Mouse (Mus musculus): Measurements from ENCODE around the gene Cyp2d9. TPM values are rescaled to one million over a fixed set of nuclear protein-coding genes. Genes with fewer than 3 reads are reported as not detected.

Gene Cyp2d9
- total and polyA plus RNA-seq, 3 experiments = not detected

DNA sequence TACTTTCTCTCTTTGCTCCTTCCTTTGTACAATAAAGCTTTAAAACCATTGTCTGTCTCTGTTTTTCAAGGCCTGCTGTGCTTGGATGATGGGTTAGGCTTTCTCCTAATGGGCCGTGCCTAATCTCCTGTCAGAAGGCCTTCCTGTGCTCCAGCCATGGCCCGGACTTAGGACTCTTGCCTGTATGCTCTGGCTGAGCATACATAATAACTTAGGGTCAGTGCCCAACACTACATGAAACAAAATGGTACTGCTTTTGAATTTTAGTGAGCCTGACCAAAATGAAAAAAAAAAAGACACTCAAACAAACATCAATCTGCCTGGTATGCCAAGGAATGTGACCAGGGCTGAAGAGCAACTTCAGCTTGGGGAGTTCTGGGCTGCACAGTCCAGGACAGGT, 31.7 kb upstream of the Cyp2d9 start:
- H3K27ac ChIP-seq (ENCODE audit: control insufficient read depth, low read depth, low read length) = no peak overlapping the region
- H3K4me1 ChIP-seq (ENCODE audit: control insufficient read depth in 1 of 2, insufficient read depth in 2 of 2, low read length in 2 of 2) = no peaks in the 10 kb centered on the region
- H3K36me3 ChIP-seq (ENCODE audit: control insufficient read depth in 1 of 2, insufficient read depth in 2 of 2, low read length in 2 of 2) = no peaks in the 10 kb centered on the region
- no peak for TF ChIP-seq TCF12 (IDR thresholded peaks at IDR 0.05; ENCODE audit: low read depth, low read length)
- no peaks in the 10 kb centered on the region for H3K79me2 ChIP-seq (ENCODE audit: control insufficient read depth, insufficient read depth, low read length, poor library complexity)
- no peaks in the 10 kb centered on the region for H3K9me3 ChIP-seq (replicated peaks; ENCODE audit: insufficient read depth, low read length)
- DNase-seq (ENCODE audit: low read depth, low spot score) = no peak
- H3K27me3 ChIP-seq (ENCODE audit: control insufficient read depth in 1 of 2, insufficient read depth in 2 of 2, low read length in 2 of 2) = no peaks in the 10 kb centered on the region
- no peak overlapping the region for H3K9ac ChIP-seq (ENCODE audit: control insufficient read depth, low read depth, low read length, poor library complexity, severe bottlenecking)
- H3K4me3 ChIP-seq (ENCODE audit: control insufficient read depth in 1 of 2, insufficient read depth in 1 of 2, low read depth in 2 of 2, low read length in 2 of 2) = no peak overlapping the region

DNA sequence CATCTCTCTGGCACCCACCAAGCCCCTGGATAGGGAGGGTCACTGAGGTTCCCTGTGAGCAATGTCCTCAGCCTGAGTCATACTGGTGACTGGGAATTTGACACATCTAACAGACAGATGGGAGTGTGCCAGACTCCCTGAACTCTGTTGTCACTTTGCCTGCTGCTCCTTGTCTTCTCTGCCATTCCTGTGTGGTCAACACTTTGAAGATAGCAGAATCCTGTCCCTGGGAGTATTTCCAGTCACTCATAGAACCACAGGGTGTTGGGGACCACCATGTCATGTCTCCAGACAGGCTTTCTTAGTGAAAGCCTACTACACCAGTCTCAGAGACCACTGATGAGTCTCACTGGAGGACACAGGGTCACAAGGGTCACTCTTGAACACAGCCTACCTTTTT, 31.1 kb upstream of the Cyp2d9 start:
- no peak overlapping the region for H3K27ac ChIP-seq (ENCODE audit: control insufficient read depth, low read depth, low read length)

DNA sequence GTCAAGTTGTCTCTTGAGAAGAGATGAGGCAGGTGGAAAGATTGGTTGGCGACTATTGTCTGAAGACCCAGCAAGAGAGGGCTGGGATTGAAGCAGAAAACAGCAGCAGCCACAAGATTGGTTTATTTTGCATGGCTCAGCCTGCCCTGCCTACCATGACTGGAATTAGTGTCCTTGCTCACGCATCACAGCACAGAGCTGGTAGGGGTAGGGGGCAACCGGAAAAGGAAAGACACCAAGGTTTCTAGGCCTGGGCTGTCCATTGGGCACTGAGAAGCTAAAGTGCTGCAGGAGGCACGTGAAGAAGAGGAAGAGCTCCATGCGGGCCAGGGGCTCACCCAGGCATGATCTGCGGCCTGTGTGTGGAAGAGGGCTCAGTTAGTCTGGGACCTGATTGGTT, 30.5 kb upstream of the Cyp2d9 start:
- H3K4me3 ChIP-seq (ENCODE audit: control insufficient read depth in 1 of 2, insufficient read depth in 1 of 2, low read depth in 2 of 2, low read length in 2 of 2) = no peak overlapping the region
- no peak for DNase-seq (ENCODE audit: low read depth, low spot score)
- no peak overlapping the region for H3K27ac ChIP-seq (ENCODE audit: control insufficient read depth, low read depth, low read length)
- no peaks in the 10 kb centered on the region for H3K79me2 ChIP-seq (ENCODE audit: control insufficient read depth, insufficient read depth, low read length, poor library complexity)
- peaks cover 0 to 2% of the 10 kb centered on the region in 2 experiments; a peak in 1 of 4 replicates for H3K27me3 ChIP-seq (ENCODE audit: control insufficient read depth in 1 of 2, insufficient read depth in 2 of 2, low read length in 2 of 2)
- no peak overlapping the region for H3K9ac ChIP-seq (ENCODE audit: control insufficient read depth, low read depth, low read length, poor library complexity, severe bottlenecking)
- H3K36me3 ChIP-seq (ENCODE audit: control insufficient read depth in 1 of 2, insufficient read depth in 2 of 2, low read length in 2 of 2) = no peaks in the 10 kb centered on the region
- no peaks in the 10 kb centered on the region for H3K9me3 ChIP-seq (replicated peaks; ENCODE audit: insufficient read depth, low read length)
- no peaks in the 10 kb centered on the region for H3K4me1 ChIP-seq (ENCODE audit: control insufficient read depth in 1 of 2, insufficient read depth in 2 of 2, low read length in 2 of 2)
- no peak for TF ChIP-seq RCOR1 (IDR thresholded peaks at IDR 0.05; ENCODE audit: low read depth, low read length)
- TF ChIP-seq EP300 (IDR thresholded peaks at IDR 0.05; ENCODE audit: low read depth in 1 of 2, low read length in 2 of 2) = no peak
- TF ChIP-seq ELF1 (IDR thresholded peaks at IDR 0.05; ENCODE audit: low read depth, low read length) = no peak
- no peak for TF ChIP-seq TCF12 (IDR thresholded peaks at IDR 0.05; ENCODE audit: low read depth, low read length)
- no peak for TF ChIP-seq POLR2AphosphoS2 (IDR thresholded peaks at IDR 0.05; ENCODE audit: low read length)
- no peak for TF ChIP-seq NRF1 (IDR thresholded peaks at IDR 0.05; ENCODE audit: insufficient read depth, low read depth, low read length, poor library complexity, severe bottlenecking)
- no peak for TF ChIP-seq GABPA (IDR thresholded peaks at IDR 0.05; ENCODE audit: low read depth, low read length)
- no peak for TF ChIP-seq JUND (IDR thresholded peaks at IDR 0.05; ENCODE audit: low read depth, low read length)
- TF ChIP-seq NELFE (IDR thresholded peaks at IDR 0.05; ENCODE audit: low read depth, low read length) = no peak
- no peak for TF ChIP-seq HCFC1 (IDR thresholded peaks at IDR 0.05; ENCODE audit: low read depth, low read length)

More for the DNA sequence above, 31.1 kb upstream of the Cyp2d9 start:
- Histone ChIP-seq H3K27me3 (ENCODE audit: control insufficient read depth in 1 of 2, insufficient read depth in 2 of 2, low read length in 2 of 2) (no peaks in the 10 kb centered on the region), H3K79me2 (ENCODE audit: control insufficient read depth, insufficient read depth, low read length, poor library complexity) (no peaks in the 10 kb centered on the region), H3K4me3 (ENCODE audit: control insufficient read depth in 1 of 2, insufficient read depth in 1 of 2, low read depth in 2 of 2, low read length in 2 of 2) (no peak overlapping the region), H3K36me3 (ENCODE audit: control insufficient read depth in 1 of 2, insufficient read depth in 2 of 2, low read length in 2 of 2) (no peaks in the 10 kb centered on the region), H3K9ac (ENCODE audit: control insufficient read depth, low read depth, low read length, poor library complexity, severe bottlenecking) (no peak overlapping the region), H3K4me1 (ENCODE audit: control insufficient read depth in 1 of 2, insufficient read depth in 2 of 2, low read length in 2 of 2) (no peaks in the 10 kb centered on the region), H3K9me3 (replicated peaks; ENCODE audit: insufficient read depth, low read length) (no peaks in the 10 kb centered on the region)
- DNase-seq (ENCODE audit: low read depth, low spot score) = no peak
- TF ChIP-seq RAD21 (IDR thresholded peaks at IDR 0.05; ENCODE audit: low read depth, low read length) (no peak), MEF2A (IDR thresholded peaks at IDR 0.05; ENCODE audit: extremely low read depth, insufficient replicate concordance, low read depth, low read length, poor library complexity, severe bottlenecking) (no peak), MXI1 (IDR thresholded peaks at IDR 0.05; ENCODE audit: low read depth, low read length) (no peak), NELFE (IDR thresholded peaks at IDR 0.05; ENCODE audit: low read depth, low read length) (no peak), GABPA (IDR thresholded peaks at IDR 0.05; ENCODE audit: low read depth, low read length) (no peak), USF1 (IDR thresholded peaks at IDR 0.05; ENCODE audit: low read depth, low read length) (no peak), MYB (IDR thresholded peaks at IDR 0.05; ENCODE audit: low read depth, low read length) (no peak), MYC (IDR thresholded peaks at IDR 0.05; ENCODE audit: low read depth, low read length) (no peak), POLR2AphosphoS2 (IDR thresholded peaks at IDR 0.05; ENCODE audit: low read length) (no peak), POLR2A (IDR thresholded peaks at IDR 0.05; ENCODE audit: control insufficient read depth in 1 of 2, insufficient read depth in 1 of 2, low read depth in 1 of 2, low read length in 2 of 2, poor library complexity in 1 of 2) (no peak)
